Mouse (Mus musculus): Measurements from ENCODE around the gene Iapp. TPM values are rescaled to one million over a fixed set of nuclear protein-coding genes. Genes with fewer than 3 reads are reported as not detected.
A peak's percentile ranks its signal among the peaks of the same experiment; 100 is the strongest.

Iapp gene
- polyA plus RNA-seq, 2 experiments, result not detected

GRCm38 (mm10) chr6:142339576-142339975 is 41.4 kb downstream of the Iapp start:
- WGBS, result 47% methylated on average over 2 of the region's 2 CpGs
- Histone ChIP-seq H3K27ac (replicated peaks; ENCODE audit: low read depth, low read length) (no peak overlapping the region), H3K9ac (ENCODE audit: low read depth, low read length, severe bottlenecking) (no peak overlapping the region), H3K36me3 (ENCODE audit: control insufficient read depth, insufficient read depth, low read length) (no peaks in the 10 kb centered on the region), H3K9me3 (ENCODE audit: control insufficient read depth, low read length) (no peaks in the 10 kb centered on the region), H3K27me3 (ENCODE audit: control insufficient read depth, insufficient read depth, low read length) (no peaks in the 10 kb centered on the region), H3K4me3 (replicated peaks; ENCODE audit: low read length) (no peak overlapping the region), H3K4me1 (ENCODE audit: control insufficient read depth, insufficient read depth, low read length) (no peaks in the 10 kb centered on the region), H3K4me2 (replicated peaks; ENCODE audit: low read depth, low read length, severe bottlenecking) (no peak overlapping the region)
- DNase-seq (ENCODE audit: low spot score) (no peak), ATAC-seq (ENCODE audit: low FRiP score, low read depth) (no peak)
- no peak for TF ChIP-seq POLR2A (IDR thresholded peaks at IDR 0.05; ENCODE audit: borderline replicate concordance, extremely low read depth, insufficient read depth, insufficient read length)

- Histone ChIP-seq H3K4me2 (replicated peaks; ENCODE audit: low read depth, low read length, severe bottlenecking) (no peak overlapping the region), H3K4me1 (ENCODE audit: control insufficient read depth, insufficient read depth, low read length) (0 out of 2 replicates have a peak, but pooled peaks cover 7% of the 10 kb centered on the region), H3K27me3 (ENCODE audit: control insufficient read depth, insufficient read depth, low read length) (no peaks in the 10 kb centered on the region), H3K4me3 (replicated peaks; ENCODE audit: low read length) (no peak overlapping the region), H3K27ac (replicated peaks; ENCODE audit: low read depth, low read length) (no peak overlapping the region), H3K36me3 (ENCODE audit: control insufficient read depth, insufficient read depth, low read length) (no peaks in the 10 kb centered on the region), H3K9me3 (ENCODE audit: control insufficient read depth, low read length) (no peaks in the 10 kb centered on the region), H3K9ac (ENCODE audit: low read depth, low read length, severe bottlenecking) (no peak overlapping the region)
- WGBS, result 83% methylated on average over 2 of the region's 2 CpGs
- ATAC-seq (ENCODE audit: low FRiP score, low read depth) (no peak), DNase-seq (ENCODE audit: low spot score) (peak; percentile 35)
- no peak for TF ChIP-seq POLR2A (IDR thresholded peaks at IDR 0.05; ENCODE audit: borderline replicate concordance, extremely low read depth, insufficient read depth, insufficient read length)
Observed at GRCm38 (mm10) chr6:142343561-142343960, 45.3 kb downstream of the Iapp start.

- Histone ChIP-seq H3K4me1 (ENCODE audit: control insufficient read depth, insufficient read depth, low read length) (0 out of 2 replicates have a peak, but pooled peaks cover 7% of the 10 kb centered on the region), H3K4me2 (replicated peaks; ENCODE audit: low read depth, low read length, severe bottlenecking) (peak within 1 kb of the TSS; percentile 42), H3K4me3 (replicated peaks; ENCODE audit: low read length) (peak within 1 kb of the TSS; percentile 67), H3K9me3 (ENCODE audit: control insufficient read depth, low read length) (no peaks in the 10 kb centered on the region), H3K36me3 (ENCODE audit: control insufficient read depth, insufficient read depth, low read length) (peaks cover 13% of the 10 kb centered on the region; the same call in 1 of the 2 replicates), H3K27ac (replicated peaks; ENCODE audit: low read depth, low read length) (peak within 1 kb of the TSS; percentile 55; the same call in 1 of the 2 replicates), H3K9ac (ENCODE audit: low read depth, low read length, severe bottlenecking) (peak within 1 kb of the TSS; percentile 58), H3K27me3 (ENCODE audit: control insufficient read depth, insufficient read depth, low read length) (no peaks in the 10 kb centered on the region)
- peak; percentile 96 for DNase-seq (ENCODE audit: low spot score)
- 0 out of 2 replicates have a peak, but pooled peaks have one; percentile 27 for TF ChIP-seq POLR2A (IDR thresholded peaks at IDR 0.05; ENCODE audit: borderline replicate concordance, extremely low read depth, insufficient read depth, insufficient read length)
- WGBS, result under 1% methylated on average over 48 of the region's 48 CpGs
- peak; percentile 94 for ATAC-seq (ENCODE audit: low FRiP score, low read depth)
Observed at GRCm38 (mm10) chr6:142345440-142346038, 47.3 kb downstream of the Iapp start, which contains the start of gene Pyroxd1. Pyroxd1 (plus strand) TSS chr6:142345654.

- H3K9me3 ChIP-seq (ENCODE audit: control insufficient read depth, low read length), result no peaks in the 10 kb centered on the region
- peak overlapping the region; percentile 67 for H3K4me3 ChIP-seq (replicated peaks; ENCODE audit: low read length)
- no peak for TF ChIP-seq POLR2A (IDR thresholded peaks at IDR 0.05; ENCODE audit: borderline replicate concordance, extremely low read depth, insufficient read depth, insufficient read length)
- ATAC-seq (ENCODE audit: low FRiP score, low read depth) (no peak), DNase-seq (ENCODE audit: low spot score) (no peak)
- H3K4me1 ChIP-seq (ENCODE audit: control insufficient read depth, insufficient read depth, low read length), result 0 out of 2 replicates have a peak, but pooled peaks cover 7% of the 10 kb centered on the region
- H3K27ac ChIP-seq (replicated peaks; ENCODE audit: low read depth, low read length), result no peak overlapping the region
- peaks cover 18% of the 10 kb centered on the region for H3K36me3 ChIP-seq (ENCODE audit: control insufficient read depth, insufficient read depth, low read length)
- H3K9ac ChIP-seq (ENCODE audit: low read depth, low read length, severe bottlenecking), result peak overlapping the region; percentile 58
- H3K4me2 ChIP-seq (replicated peaks; ENCODE audit: low read depth, low read length, severe bottlenecking), result peak overlapping the region; percentile 42
- 44% methylated on average over 12 of the region's 12 CpGs for WGBS
- H3K27me3 ChIP-seq (ENCODE audit: control insufficient read depth, insufficient read depth, low read length), result no peaks in the 10 kb centered on the region
Observed at GRCm38 (mm10) chr6:142346181-142347110, 48.2 kb downstream of the Iapp start.
